Mouse (Mus musculus): ENCODE results near the gene Bpi.

GRCm38 (mm10) chr2:158230617-158231016 lies 27.3 kb upstream of the Bpi start:
- TF ChIP-seq CTCF (conservative IDR thresholded peaks at IDR 0.05; ENCODE audit: low read length) (no peak), NANOG (IDR thresholded peaks at IDR 0.05; ENCODE audit: borderline replicate concordance, low read length) (no peak), POU5F1 (IDR thresholded peaks at IDR 0.05; ENCODE audit: borderline replicate concordance, low read length) (no peak)

Measured in E14TG2a.4 (cell line).